Mouse (Mus musculus) layer of hippocampus, postnatal 10 days (tissue): ENCODE data around the gene Mpc1. TPM values are rescaled to one million over a fixed set of nuclear protein-coding genes. Genes with fewer than 3 reads are reported as not detected.
A peak's percentile ranks its signal among the peaks of the same experiment; 100 is the strongest.

Experiments
- DNase-seq, 2 experiments: peaks; one replicate each; pipeline ENCODE4 v3.0.0; 2021; ENCODE audit warnings: low spot score in 2 of 2
- long read RNA-seq: library from polyadenylated mRNA; stranded (forward); transcript quantifications from one replicate; pipeline ENCODE4 v2.0.0, GENCODE M21; 2023
- total RNA-seq, 2 experiments: library from RNA; stranded (reverse); gene quantifications; 2 replicates each; pipeline ENCODE4 v1.2.3; 2021

Mpc1 gene
- total RNA-seq = 100 to 1,000 TPM; 147 to 163 TPM
- long read RNA-seq, transcript Mpc1-202 (5 exons, 555 nt) = major isoform, 6 of 292 reads
- long read RNA-seq, partial matches to known transcripts = 1 of 292 reads
- long read RNA-seq, other reads (novel, unspliced or antisense) = 282 of 292 reads

GRCm38 (mm10) chr17:8282821-8283525 lies at the start of gene Mpc1:
Gene Mpc1 (plus strand): TSS chr17:8282904.
- peak; percentile 65 to 69 for DNase-seq

- no peak for DNase-seq
These were observed 49.0 kb upstream of the Mpc1 start for GRCm38 (mm10) chr17:8233618-8234214.

DNA sequence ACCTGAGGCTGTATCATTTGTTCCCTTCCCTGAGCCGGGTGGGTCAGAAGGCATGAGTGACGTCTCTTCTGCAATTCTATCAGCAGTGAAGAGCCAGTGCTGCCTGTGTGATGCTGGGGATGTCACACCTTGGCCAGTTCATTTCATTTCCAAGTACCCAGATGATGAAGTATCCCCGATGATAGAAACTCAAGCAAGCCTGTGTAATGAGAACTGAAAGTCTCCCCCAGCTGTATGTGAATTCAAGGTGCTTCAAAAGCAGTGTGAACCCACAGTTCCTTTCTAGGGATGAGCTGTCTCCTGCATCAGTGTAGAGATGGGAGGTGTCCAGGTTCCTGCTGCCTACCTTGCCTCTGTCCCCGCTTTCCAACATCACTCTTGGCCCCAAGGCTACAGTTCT lies 48.2 kb upstream of the Mpc1 start:
- no peak for DNase-seq

GRCm38 (mm10) chr17:8235743-8236142 lies 47.0 kb upstream of the Mpc1 start, which contains the start of gene Ccr6:
Gene Ccr6 (plus strand): TSS chr17:8236043.
- no peak for DNase-seq

GRCm38 (mm10) chr17:8238012-8238710 lies 44.5 kb upstream of the Mpc1 start:
- no peak for DNase-seq

GRCm38 (mm10) chr17:8239561-8239960 lies 43.1 kb upstream of the Mpc1 start:
- DNase-seq = no peak

DNA sequence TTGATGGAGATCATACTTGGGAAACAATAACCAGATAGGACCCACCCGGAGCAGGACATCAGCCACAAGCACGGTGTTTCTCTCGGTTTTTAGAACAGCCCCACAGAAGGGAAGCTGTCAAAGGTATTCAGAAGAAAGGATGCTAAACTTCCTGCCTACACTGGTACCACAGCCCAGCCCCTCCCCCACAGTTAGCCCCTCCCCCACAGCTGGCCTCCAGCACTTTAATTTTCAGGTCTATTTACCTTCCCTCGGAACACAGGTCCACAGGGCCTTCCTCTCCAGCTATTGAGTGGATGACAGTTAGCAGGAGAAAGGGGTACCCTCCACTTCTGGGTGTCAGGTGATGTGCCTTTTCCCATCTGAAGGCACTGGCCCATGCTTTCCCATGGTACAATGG lies 42.2 kb upstream of the Mpc1 start:
- no peak for DNase-seq

GRCm38 (mm10) chr17:8241645-8242044 lies 41.1 kb upstream of the Mpc1 start:
- DNase-seq = no peak

DNA sequence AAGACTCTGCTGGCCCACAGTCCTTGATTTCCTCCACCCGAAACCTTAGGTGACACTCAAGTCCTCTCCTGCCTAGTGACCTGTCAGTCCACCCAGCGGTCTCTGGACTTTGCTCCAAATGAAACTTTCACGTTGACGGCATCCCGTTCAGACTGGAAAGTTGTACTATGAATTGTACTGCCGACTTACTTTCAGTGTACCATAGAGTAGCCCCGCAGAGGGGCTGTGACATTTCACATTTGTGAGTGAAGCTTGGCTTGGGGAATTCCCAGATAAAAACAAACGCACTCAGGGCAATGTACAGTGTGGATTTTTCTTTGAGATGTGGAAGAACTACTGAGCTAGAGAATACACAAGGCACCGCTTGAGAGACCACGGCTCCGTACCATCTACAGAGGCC lies 40.5 kb upstream of the Mpc1 start:
- DNase-seq = no peak

DNA sequence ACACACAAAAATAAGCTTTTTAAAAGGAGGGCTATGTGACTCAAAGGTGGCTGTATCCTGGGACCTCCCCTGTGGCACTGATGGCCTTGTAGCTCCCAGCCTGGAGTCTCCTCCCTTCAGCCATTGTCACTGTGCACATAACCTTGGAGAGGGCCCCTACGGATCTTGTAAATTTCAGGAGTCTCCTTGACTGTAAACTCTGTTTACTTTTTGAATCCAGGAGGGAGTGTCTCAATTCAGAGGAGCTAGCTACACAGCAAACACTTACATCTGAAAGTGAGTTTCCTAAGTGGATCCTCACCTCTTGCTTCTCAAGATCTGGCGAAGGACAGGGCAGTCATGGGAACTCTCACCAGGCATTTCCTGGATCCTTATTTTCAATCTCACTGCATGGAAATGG lies 38.6 kb upstream of the Mpc1 start:
- no peak for DNase-seq

DNA sequence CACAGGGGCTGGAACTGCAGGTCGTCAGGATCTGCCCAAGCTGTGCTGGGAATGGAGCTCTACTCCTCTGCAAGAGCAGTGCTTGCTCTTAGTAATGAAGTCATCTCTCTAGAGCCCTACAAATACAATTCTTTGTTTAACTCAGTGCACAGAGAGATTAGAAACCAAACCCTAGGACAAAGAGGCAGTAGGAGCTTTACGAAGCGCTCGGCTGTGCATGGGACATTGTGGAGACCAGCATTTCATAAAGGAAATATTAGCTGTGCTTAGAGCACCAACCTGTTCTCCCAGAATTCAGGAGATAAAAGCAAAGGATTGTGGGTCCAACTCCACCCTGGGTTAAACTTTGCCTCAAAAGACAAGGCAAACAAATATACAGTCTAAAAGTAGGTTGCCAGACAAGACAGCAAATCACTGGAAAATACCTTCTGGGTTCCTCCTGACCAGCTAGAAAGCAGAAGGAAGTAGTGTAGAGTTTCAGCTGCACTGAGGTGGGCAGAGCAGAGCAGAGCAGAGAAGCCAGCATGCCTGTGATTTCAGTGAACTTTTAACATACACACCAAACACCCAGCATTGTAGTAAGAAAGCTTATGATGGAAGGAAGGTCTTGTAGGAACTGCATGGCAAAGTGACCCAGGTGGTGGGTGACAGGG lies 36.5 kb upstream of the Mpc1 start:
- DNase-seq = no peak

GRCm38 (mm10) chr17:8251704-8252103 lies 31.0 kb upstream of the Mpc1 start:
- no peak for DNase-seq

DNA sequence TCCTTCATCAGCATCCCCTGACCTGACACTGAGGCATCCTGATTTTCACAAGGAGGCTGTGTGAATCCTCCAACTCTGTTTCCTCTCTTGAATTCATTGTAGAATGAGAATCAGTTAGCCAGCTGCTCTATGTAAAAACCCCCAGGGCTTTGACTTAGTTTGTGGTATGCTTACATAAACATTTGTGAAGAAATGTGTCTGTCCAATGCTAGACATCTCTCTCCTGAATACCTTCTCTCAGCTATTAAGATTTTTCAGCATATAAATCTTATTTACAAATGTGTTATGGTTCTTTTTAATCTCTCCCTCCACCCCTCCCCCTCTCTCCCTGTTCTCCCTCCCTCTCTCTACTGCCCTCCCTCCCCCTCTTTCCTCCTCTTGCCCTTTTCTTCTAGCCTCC lies 28.4 kb upstream of the Mpc1 start:
- no peak for DNase-seq

GRCm38 (mm10) chr17:8254914-8255313 lies 27.8 kb upstream of the Mpc1 start:
- no peak for DNase-seq

DNA sequence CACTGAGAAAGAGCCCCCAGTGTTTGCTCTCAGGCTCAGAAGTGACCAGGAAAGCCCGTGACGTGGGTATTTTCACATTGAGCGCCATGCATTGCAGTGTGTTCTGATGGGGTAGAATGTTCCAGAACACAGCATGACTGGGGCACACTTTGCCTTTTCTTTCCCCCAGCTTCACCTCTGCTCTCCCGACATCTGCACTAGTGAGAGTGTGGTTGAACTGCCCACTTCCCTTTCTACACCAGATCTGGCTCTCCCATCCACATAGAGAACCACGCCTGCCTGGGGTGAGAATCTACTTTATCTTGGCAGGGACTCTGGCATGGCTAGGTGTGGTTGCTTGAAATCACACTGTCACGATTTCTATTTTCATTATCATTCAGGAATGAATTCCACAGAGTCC lies 27.1 kb upstream of the Mpc1 start:
- DNase-seq = no peak

DNA sequence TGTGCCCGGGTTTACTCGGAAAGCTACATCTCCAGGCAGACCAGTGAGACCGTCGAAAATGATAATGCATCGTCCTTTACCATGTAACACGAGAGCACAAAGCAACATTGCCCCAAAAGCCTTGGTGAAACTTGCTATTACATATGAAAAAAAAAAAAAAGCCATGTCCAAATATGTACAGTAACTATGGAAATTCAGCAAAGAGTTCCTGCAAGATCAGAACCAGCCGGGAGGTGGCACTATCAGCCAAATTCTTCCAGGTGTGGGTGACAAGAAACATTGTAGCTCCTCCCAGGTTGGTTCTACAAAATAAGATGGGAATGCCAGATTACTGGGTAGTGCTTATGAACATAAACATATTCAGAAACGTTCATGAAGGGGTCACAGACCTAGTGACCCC lies 25.7 kb upstream of the Mpc1 start:
- DNase-seq = no peak

GRCm38 (mm10) chr17:8264638-8265037 lies 18.1 kb upstream of the Mpc1 start:
- DNase-seq = peak; percentile 41 to 61

DNA sequence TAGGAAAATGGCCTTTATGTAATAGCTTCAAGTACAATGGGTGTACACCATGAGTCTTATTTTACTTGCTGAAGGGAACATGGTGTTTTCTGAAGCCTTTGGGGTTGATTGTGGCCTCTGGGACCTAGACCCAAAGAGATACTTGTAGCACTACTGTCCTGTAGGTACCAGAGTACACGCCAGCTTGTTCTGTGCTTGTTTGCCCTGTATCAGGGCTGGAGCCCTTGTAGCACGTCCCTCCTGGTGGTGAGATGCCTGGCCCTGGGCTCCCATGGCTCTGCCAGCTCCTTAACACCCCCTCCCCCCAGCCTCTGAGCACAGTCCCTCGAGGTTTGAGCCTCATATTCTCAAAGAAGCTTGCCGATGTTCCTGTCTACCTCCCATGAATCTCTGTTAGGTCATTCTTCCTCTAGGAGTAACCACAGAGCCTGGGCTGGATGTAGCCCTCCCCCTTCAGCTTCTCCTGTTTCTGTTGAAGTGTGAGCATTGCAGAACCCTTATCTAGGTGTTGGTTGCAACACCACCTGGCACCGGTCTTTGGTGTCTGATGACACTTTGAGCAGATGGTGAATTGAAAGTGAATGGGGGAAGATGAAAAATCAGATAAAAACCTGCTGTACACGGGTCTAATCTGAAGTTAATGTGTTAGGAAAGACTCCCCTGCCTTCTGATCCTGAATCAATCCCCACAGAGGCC lies 10.5 kb upstream of the Mpc1 start:
- no peak for DNase-seq

DNA sequence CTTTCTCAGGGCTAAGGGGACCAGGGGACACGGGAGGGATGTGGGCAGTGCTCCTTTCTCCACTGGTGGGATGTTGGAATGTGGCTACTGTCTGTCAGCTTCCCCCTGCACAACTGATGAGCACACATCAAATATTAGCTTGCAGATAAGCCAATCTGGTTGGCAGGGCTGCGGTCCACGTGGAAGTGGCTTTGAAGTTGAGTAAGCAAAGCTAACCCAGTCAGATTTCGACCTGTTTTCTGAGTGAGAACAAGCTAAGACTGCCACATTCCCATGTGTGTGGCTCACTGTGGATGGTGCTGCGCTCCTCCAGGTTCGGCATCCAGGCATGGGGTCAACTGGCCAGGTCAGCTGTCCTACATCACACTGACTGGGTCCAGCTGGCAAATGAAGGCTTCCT lies 9.8 kb upstream of the Mpc1 start:
- DNase-seq = no peak

DNA sequence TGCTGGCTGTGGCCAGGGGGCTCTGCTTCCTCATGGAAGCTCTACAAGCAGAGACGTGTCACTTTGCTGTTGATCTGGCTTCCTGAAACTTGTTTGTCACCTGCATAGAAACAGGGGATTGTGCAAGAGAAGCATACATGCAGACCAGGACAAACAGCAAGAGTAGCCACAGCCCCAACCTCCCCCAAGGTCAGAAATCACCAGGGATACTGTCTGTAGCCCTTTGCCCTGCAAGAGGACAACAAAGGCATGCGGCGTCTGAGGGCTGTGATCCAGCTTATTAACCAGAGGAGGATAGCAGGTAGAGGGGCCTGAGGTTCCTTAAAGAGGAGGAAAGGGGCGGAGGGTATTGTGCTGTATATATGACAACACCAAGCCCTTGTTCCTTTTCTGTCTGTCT lies 6.6 kb upstream of the Mpc1 start:
- DNase-seq = no peak

GRCm38 (mm10) chr17:8276680-8277079 lies 6.0 kb upstream of the Mpc1 start:
- DNase-seq = no peak
